Mouse (Mus musculus): ENCODE measurements at regions not wholly inside any gene's neighbourhood (a gene's known extent, or its start where the extent isn't known, plus 50 kb on each side); places are given as distances from the start of the nearest gene placed in this dataset.

DNA sequence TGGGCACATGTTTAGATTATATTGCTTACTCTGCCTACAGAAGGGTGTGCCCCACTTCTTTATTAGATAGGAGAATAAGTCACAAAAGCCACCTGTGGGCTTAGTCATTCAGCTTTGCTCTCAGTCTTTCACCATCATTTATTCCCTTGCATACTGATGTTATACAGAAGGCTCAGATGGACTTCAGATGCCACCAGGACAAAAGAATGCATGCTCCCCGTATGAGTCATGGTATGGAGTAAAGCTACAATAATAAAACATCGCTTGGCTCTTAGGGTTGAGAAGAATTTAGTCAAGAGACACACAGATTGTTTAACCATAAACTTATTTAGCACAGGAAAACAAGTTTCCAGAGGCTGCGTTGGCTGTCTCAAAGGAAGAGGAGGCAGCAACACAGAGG is 1473.5 kb downstream of the Slc22a22 start:
- Histone ChIP-seq H3K4me3 (ENCODE audit: control insufficient read depth, low read depth, low read length) (no peak overlapping the region), H3K27me3 (ENCODE audit: control insufficient read depth, insufficient read depth, low read length) (no peaks in the 10 kb centered on the region), H3K27ac (ENCODE audit: control insufficient read depth, insufficient read depth, low read depth, low read length) (no peak overlapping the region), H3K36me3 (ENCODE audit: control insufficient read depth, insufficient read depth, low read length) (no peaks in the 10 kb centered on the region), H3K4me1 (ENCODE audit: control insufficient read depth, insufficient read depth, low read length) (no peaks in the 10 kb centered on the region)
- TF ChIP-seq CTCF (IDR thresholded peaks at IDR 0.05; ENCODE audit: control insufficient read depth, insufficient read depth, insufficient replicate concordance, low read depth, low read length) (no peak), POLR2A (IDR thresholded peaks at IDR 0.05; ENCODE audit: control insufficient read depth, low read depth, low read length) (no peak)

- H3K4me3 ChIP-seq (ENCODE audit: control insufficient read depth, low read depth, low read length) = no peak overlapping the region
- no peaks in the 10 kb centered on the region for H3K36me3 ChIP-seq (ENCODE audit: control insufficient read depth, insufficient read depth, low read length)
- no peak overlapping the region for H3K27ac ChIP-seq (ENCODE audit: control insufficient read depth, insufficient read depth, low read depth, low read length)
- TF ChIP-seq POLR2A (IDR thresholded peaks at IDR 0.05; ENCODE audit: control insufficient read depth, low read depth, low read length) = no peak
- no peak for TF ChIP-seq CTCF (IDR thresholded peaks at IDR 0.05; ENCODE audit: control insufficient read depth, insufficient read depth, insufficient replicate concordance, low read depth, low read length)
- no peaks in the 10 kb centered on the region for H3K4me1 ChIP-seq (ENCODE audit: control insufficient read depth, insufficient read depth, low read length)
- no peaks in the 10 kb centered on the region for H3K27me3 ChIP-seq (ENCODE audit: control insufficient read depth, insufficient read depth, low read length)
These were observed 1477.8 kb downstream of the Slc22a22 start for GRCm38 (mm10) chr15:55999605-56000004.

DNA sequence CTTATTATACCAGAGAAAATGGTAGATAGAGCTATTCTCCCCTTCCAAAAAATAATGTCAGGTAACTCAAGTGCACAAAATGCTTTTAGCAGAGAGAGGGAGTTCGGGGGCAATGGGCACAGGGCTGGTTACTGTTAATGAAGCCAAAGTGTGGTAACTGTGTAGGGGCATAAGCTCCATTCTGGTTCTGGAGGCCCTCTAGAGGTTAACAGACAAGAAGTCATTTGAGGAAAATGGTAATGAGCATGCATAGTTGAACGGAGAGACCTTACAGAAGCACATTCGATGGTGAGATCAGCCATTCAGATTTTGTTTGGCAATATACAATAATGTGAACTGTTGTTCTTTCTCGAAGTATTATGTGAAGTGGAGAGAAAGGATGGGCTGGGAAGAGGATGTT is 1479.4 kb downstream of the Slc22a22 start:
- TF ChIP-seq CTCF (IDR thresholded peaks at IDR 0.05; ENCODE audit: control insufficient read depth, insufficient read depth, insufficient replicate concordance, low read depth, low read length) (no peak), POLR2A (IDR thresholded peaks at IDR 0.05; ENCODE audit: control insufficient read depth, low read depth, low read length) (no peak)
- Histone ChIP-seq H3K4me1 (ENCODE audit: control insufficient read depth, insufficient read depth, low read length) (no peaks in the 10 kb centered on the region), H3K27me3 (ENCODE audit: control insufficient read depth, insufficient read depth, low read length) (no peaks in the 10 kb centered on the region), H3K4me3 (ENCODE audit: control insufficient read depth, low read depth, low read length) (no peak overlapping the region), H3K27ac (ENCODE audit: control insufficient read depth, insufficient read depth, low read depth, low read length) (no peak overlapping the region), H3K36me3 (ENCODE audit: control insufficient read depth, insufficient read depth, low read length) (no peaks in the 10 kb centered on the region)

DNA sequence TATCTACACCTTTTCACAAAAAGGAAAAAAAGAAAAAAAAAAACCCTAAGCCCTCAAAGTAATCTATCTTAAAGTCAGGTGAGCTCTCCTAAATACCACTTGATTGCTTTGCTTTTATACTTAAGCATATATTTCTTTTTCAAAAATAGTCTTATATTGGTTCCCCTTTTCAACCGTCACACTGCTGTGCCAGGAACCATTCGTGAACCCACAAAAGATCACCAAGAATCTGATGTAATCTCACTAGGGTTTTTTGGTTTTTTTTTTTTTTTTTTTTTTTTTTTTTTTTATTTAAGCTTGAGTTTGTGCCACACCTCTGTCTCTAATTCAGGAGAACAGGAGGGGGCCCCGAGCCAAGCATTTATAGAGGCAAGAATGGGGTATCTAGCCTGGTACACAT is 1482.7 kb downstream of the Slc22a22 start:
- no peak for TF ChIP-seq POLR2A (IDR thresholded peaks at IDR 0.05; ENCODE audit: control insufficient read depth, low read depth, low read length)
- no peak for TF ChIP-seq CTCF (IDR thresholded peaks at IDR 0.05; ENCODE audit: control insufficient read depth, insufficient read depth, insufficient replicate concordance, low read depth, low read length)
- H3K27me3 ChIP-seq (ENCODE audit: control insufficient read depth, insufficient read depth, low read length) = no peaks in the 10 kb centered on the region
- no peak overlapping the region for H3K4me3 ChIP-seq (ENCODE audit: control insufficient read depth, low read depth, low read length)
- no peaks in the 10 kb centered on the region for H3K4me1 ChIP-seq (ENCODE audit: control insufficient read depth, insufficient read depth, low read length)
- no peaks in the 10 kb centered on the region for H3K36me3 ChIP-seq (ENCODE audit: control insufficient read depth, insufficient read depth, low read length)
- no peak overlapping the region for H3K27ac ChIP-seq (ENCODE audit: control insufficient read depth, insufficient read depth, low read depth, low read length)

GRCm38 (mm10) chr15:55975843-55976242 is 1501.6 kb downstream of the Slc22a22 start:
- no peak overlapping the region for H3K4me3 ChIP-seq (ENCODE audit: control insufficient read depth, low read depth, low read length)
- H3K4me1 ChIP-seq (ENCODE audit: control insufficient read depth, insufficient read depth, low read length) = 0 out of 2 replicates have a peak, but pooled peaks cover 3% of the 10 kb centered on the region
- H3K27ac ChIP-seq (ENCODE audit: control insufficient read depth, insufficient read depth, low read depth, low read length) = no peak overlapping the region
- no peak for TF ChIP-seq POLR2A (IDR thresholded peaks at IDR 0.05; ENCODE audit: control insufficient read depth, low read depth, low read length)
- no peak for TF ChIP-seq CTCF (IDR thresholded peaks at IDR 0.05; ENCODE audit: control insufficient read depth, insufficient read depth, insufficient replicate concordance, low read depth, low read length)
- H3K27me3 ChIP-seq (ENCODE audit: control insufficient read depth, insufficient read depth, low read length) = no peaks in the 10 kb centered on the region
- H3K36me3 ChIP-seq (ENCODE audit: control insufficient read depth, insufficient read depth, low read length) = no peaks in the 10 kb centered on the region

DNA sequence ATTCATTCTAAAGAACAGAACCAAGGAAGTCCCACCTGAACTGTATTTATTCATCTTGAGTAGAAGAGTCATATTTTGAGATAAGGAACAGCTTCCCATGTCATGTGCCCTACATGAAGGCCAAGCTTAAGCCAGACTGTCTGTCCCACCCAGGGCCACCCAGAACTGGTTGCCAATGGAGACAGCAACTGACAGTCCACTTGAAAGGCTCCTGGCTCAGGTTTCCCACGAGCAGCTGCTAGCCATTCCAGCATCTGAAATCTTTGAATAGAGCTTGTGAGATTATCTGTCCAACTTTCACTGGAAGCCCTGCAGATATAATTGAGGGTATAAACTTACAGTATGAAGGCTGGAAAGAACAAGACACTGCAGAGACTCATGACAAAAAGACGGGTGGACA is 1510.6 kb downstream of the Slc22a22 start:
- no peak overlapping the region for H3K27ac ChIP-seq (ENCODE audit: control insufficient read depth, insufficient read depth, low read depth, low read length)
- H3K4me3 ChIP-seq (ENCODE audit: control insufficient read depth, low read depth, low read length) = no peak overlapping the region
- TF ChIP-seq POLR2A (IDR thresholded peaks at IDR 0.05; ENCODE audit: control insufficient read depth, low read depth, low read length) (no peak), CTCF (IDR thresholded peaks at IDR 0.05; ENCODE audit: control insufficient read depth, insufficient read depth, insufficient replicate concordance, low read depth, low read length) (no peak)
- no peaks in the 10 kb centered on the region for H3K4me1 ChIP-seq (ENCODE audit: control insufficient read depth, insufficient read depth, low read length)
- H3K36me3 ChIP-seq (ENCODE audit: control insufficient read depth, insufficient read depth, low read length) = no peaks in the 10 kb centered on the region
- H3K27me3 ChIP-seq (ENCODE audit: control insufficient read depth, insufficient read depth, low read length) = no peaks in the 10 kb centered on the region

DNA sequence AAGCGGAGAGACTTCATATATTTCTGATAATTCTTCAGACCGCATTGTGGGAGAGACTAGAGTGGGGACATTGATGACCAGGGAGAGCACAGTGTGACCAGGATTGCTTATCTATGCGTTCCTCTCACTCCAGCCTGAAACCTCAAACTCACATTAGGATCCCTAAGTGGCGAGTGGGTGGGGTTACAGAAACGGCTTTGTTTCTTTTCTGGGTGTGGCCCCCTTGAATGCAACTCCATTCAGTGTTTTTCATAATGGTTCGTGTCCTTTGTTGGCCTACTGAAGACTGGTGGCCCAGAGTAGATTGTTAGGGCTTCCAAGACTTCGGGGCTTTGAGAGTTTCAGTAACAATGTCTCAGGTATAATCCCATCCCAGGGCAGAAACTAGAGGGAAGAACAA is 1512.1 kb downstream of the Slc22a22 start:
- Histone ChIP-seq H3K4me3 (ENCODE audit: control insufficient read depth, low read depth, low read length) (no peak overlapping the region), H3K27ac (ENCODE audit: control insufficient read depth, insufficient read depth, low read depth, low read length) (no peak overlapping the region), H3K27me3 (ENCODE audit: control insufficient read depth, insufficient read depth, low read length) (no peaks in the 10 kb centered on the region), H3K36me3 (ENCODE audit: control insufficient read depth, insufficient read depth, low read length) (no peaks in the 10 kb centered on the region), H3K4me1 (ENCODE audit: control insufficient read depth, insufficient read depth, low read length) (no peaks in the 10 kb centered on the region)
- TF ChIP-seq POLR2A (IDR thresholded peaks at IDR 0.05; ENCODE audit: control insufficient read depth, low read depth, low read length) = no peak
- TF ChIP-seq CTCF (IDR thresholded peaks at IDR 0.05; ENCODE audit: control insufficient read depth, insufficient read depth, insufficient replicate concordance, low read depth, low read length) = no peak

- H3K36me3 ChIP-seq (ENCODE audit: control insufficient read depth, insufficient read depth, low read length) = no peaks in the 10 kb centered on the region
- no peaks in the 10 kb centered on the region for H3K4me1 ChIP-seq (ENCODE audit: control insufficient read depth, insufficient read depth, low read length)
- no peak for TF ChIP-seq CTCF (IDR thresholded peaks at IDR 0.05; ENCODE audit: control insufficient read depth, insufficient read depth, insufficient replicate concordance, low read depth, low read length)
- no peak for TF ChIP-seq POLR2A (IDR thresholded peaks at IDR 0.05; ENCODE audit: control insufficient read depth, low read depth, low read length)
- no peak overlapping the region for H3K27ac ChIP-seq (ENCODE audit: control insufficient read depth, insufficient read depth, low read depth, low read length)
- H3K4me3 ChIP-seq (ENCODE audit: control insufficient read depth, low read depth, low read length) = no peak overlapping the region
- H3K27me3 ChIP-seq (ENCODE audit: control insufficient read depth, insufficient read depth, low read length) = no peaks in the 10 kb centered on the region
These were observed 1515.3 kb downstream of the Slc22a22 start for GRCm38 (mm10) chr15:55962093-55962492.

Measured in testis, adult 2 months (tissue).